Mouse (Mus musculus) ES-Bruce4 (cell line): ENCODE measurements around the gene Hhipl1.

Experiments used
- CTCF ChIP-seq: IDR thresholded peaks from one replicate; pipeline ENCODE4 v1.8.1; 2011; ENCODE audit warnings: low read depth, low read length
- EP300 ChIP-seq: IDR thresholded peaks from 2 replicates; pipeline ENCODE4 v1.6.1; 2011; ENCODE audit warnings: low read depth, low read length; ENCODE audit not compliant: insufficient read depth
- POLR2A ChIP-seq: IDR thresholded peaks from one replicate; pipeline ENCODE4 v1.8.1; 2011; ENCODE audit warnings: low read length; ENCODE audit not compliant: insufficient read depth

DNA sequence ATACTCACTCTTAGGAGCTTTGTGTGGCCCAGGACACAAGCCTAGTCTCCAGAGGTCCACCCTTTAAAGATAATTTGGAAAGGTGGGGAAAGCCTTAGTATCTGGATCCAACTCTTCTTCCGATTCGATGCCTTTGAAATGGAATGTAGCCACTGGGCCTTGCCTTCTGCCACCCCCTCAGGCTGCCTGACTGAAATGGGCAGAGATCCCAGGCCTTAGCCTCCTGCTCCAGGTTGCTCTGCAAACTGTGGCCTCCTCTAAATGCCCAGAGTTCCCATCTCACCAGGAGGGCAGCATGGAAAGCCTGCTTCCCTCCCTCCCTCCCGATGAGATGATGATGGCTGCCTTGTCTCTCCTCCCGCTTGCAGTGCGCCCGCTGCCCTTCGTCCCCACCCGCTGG is 19.1 kb upstream of the Hhipl1 start:
- no peak for TF ChIP-seq CTCF
- TF ChIP-seq POLR2A, result no peak
- TF ChIP-seq EP300, result no peak
